Mouse (Mus musculus) layer of hippocampus, postnatal 36 days (tissue): ENCODE measurements around the gene Uncx. TPM values are rescaled to one million over a fixed set of nuclear protein-coding genes. Genes with fewer than 3 reads are reported as not detected.
A peak's percentile ranks its signal among the peaks of the same experiment; 100 is the strongest.

ENCODE experiments used
- DNase-seq, 2 experiments: peaks; one replicate each; pipeline ENCODE4 v3.0.0; 2022
- total RNA-seq, 2 experiments: library from RNA; stranded (reverse); gene quantifications; 2 replicates each; pipeline ENCODE4 v1.2.3; 2021

Uncx gene
- under 1 TPM in 1 of 2 experiments, not detected in 1; 0.12 TPM for total RNA-seq

DNA sequence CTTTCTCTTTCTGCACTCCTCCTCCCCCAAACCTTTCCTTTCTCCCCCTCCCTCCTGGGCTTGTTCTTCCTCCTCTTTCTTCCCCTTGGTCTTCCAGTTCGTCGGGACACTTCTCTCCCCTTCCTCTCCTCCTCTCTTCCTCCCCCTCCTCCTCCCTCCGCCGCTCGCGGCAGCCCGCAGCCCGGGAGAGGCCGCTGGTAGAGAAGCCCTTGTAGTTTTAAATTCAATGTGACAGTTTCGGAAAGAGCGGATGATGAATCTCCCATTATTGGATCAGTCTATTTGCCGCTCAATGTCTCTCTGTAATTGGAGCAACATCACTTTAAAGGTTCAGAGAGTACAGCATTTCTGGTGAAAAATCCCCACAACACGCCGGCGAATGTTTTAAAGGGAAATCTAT is at the start of gene Uncx:
TSS of gene Uncx (plus strand) at position 281 of the 400 bp plus-strand sequence.
- DNase-seq: no peak

DNA sequence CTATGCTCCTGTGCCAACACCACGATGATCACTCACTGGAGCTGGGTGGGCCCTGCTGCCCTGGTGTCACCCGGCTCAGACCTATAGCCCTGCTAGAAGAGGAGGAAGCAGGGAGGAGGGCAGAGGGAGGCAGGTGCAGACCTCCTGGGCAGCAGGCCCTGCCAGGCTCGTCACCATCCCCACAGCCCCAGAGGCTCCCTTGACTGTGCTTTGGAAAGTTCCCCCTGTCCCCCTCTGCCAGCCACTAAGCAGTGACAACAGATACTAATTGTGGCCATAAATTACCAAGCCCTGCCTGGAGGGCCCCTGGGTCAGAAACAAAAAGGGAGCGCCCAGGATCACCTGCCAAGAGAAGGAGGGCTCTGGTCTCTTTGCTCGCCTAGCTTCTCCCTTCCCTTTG is 49.6 kb upstream of the Uncx start:
- DNase-seq: no peak

DNA sequence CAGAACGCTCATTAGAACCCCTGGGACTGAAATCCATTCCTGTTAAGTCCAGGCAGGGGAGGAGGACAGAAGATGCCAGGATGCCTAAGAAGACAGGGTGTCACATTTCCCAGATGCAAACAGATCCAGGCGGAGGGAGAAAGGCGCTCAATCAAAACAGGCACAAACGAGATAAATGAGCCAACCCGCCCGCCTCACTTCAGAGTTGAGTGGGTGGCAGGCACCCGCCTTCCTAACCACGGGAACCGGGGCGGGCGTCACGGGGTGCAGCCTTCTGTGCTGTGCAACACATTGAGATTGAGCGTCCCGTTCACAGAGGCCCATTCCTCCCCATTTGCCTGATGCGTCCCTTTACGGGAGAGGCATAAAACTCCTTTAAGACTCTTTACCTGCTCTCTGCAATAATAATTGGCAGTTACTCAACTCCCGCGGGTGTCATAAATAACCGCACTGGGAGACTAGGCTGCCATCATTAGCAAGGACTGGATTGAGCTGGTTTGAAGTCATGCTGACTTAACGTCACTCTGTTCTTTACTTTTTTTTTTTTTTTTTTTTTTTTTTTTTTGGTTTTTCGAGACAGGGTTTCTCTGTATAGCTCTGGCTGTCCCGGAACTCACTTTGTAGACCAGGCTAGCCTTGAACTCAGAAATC is 48.1 kb upstream of the Uncx start:
- peak; percentile 69 to 73 for DNase-seq

DNA sequence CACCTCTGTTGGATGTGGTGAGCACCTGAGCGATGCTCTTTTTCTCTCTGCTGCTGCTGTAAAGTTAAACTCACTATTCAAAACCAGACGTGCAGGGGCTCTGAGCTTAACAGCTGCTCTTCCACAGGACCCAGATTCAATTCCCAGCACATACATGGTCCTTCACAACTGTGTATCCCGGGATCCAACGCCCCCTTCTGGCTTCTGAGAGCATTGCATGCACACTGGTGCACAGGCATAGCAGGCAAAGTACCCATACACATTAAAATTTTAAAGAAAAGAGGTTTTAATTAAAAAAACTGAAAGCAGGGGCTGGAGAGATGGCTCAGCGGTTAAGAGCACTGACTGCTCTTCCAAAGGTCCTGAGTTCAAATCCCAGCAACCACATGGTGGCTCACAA is 46.4 kb upstream of the Uncx start:
- no peak for DNase-seq

DNA sequence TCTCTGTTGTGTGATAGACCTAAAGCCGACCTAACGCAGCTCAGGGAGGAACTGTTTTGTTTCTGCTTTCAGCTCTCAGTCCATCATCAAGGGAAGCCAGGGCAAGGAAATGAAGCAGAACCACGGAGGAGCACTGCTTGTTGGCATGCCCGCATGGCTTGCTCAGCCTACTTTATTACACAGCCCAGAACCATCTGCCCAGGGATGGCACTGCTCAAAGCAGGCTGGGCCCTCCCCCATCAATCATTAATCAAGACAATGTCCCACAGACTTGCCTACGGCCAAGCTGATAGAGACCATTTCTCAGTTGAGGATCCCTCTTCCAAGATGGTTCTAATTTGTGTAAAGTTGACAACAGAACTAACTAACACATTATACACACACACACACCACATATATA is 44.5 kb upstream of the Uncx start:
- DNase-seq: no peak

DNA sequence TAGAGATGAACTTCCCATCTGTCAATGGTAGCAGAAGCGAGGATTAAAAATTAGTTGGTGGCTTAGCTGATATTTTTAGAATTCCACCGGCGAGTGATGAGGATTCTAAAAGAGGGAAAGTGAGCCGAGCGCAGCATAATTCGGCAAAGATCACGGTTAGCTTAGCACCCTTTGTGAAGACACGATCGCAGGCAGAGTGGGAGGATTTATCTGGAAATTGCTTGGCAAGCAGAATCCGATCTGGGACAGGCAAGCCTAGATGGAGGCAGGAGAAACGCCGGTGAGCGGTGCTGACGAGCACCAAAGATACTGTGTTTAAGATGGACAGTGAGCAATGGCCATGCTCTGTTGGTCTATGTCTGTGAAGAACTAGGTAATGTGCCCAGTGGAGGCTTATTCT is 41.0 kb upstream of the Uncx start:
- peak in 1 of 2 experiments; percentile 41 for DNase-seq

DNA sequence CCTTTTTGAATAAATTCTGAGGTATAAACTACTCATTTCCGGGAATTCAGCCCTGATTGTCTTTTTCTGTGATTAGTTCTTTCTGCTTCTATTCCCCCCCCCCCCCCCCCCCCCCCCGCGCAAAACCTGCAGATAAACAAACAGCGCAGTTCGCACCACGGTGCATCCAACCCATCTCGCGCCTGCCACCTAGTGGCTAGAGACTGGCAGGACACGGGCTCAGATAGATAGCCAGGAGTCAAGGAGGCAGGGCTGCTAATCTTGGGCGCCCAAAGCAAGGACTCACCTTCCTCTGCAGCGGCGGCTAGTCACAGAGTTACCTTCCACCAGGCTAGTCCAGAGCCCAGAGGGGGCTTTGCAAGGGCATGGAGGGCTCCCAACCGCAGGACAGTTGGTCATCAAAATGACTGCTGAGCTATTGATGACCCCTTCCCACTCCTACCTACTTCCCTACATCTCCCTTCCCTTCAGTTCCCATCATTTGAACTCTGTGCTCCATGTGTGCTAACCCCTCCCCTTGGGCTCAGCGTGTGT is 38.2 kb upstream of the Uncx start:
- peak; percentile 68 to 74 for DNase-seq

DNA sequence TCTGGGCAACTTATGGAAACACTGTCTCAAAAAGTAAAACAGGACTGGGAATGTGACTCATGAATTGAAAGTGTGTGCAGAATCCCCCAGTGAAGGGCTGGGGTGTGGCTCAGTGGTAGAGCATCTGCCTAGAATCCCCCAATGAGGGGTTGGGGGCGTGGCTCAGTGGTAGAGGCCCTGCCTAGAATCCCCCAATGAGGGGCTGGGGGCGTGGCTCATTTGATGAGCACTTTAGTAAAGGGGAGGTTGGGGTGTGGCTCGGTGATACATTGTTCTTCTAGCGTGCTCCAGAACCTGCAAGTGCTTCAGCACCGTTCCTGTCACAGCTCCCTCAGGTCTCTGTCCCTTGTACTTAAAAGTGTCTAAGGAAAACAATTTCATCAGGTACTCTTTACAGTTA is 37.1 kb upstream of the Uncx start:
- DNase-seq: no peak

DNA sequence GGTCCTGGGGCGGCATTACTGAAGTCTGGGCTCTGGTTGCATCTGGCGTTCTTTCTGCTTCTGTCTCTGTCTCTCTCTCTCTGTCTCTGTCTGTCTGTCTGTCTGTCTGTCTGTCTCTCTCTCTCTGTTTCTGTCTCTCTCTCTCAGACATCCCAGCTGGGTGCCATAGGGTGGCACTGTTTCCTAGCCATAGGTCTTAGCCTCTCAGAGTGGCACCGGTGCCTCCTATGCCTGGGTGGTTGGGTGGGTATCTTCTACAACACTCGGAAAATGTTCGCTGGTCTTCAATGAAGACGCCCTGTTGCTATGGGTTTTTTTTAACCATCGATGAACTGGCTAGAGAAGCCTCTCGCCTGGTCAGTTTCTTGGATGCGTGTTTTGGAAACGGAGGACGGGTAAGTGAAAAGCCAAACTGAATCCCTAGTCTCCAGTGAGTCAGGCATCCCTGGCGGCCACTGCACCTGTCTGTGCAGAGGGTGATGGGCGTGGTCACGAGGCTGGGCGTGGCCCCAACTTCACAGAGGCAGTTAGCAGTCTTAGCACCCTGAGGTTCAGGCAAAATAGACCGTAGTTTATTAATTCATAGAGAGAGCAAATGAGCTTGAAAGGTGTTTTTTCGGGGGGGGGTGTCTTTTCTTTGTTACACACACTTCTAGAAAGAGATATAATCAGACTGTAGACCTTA is 32.5 kb upstream of the Uncx start:
- no peak for DNase-seq

DNA sequence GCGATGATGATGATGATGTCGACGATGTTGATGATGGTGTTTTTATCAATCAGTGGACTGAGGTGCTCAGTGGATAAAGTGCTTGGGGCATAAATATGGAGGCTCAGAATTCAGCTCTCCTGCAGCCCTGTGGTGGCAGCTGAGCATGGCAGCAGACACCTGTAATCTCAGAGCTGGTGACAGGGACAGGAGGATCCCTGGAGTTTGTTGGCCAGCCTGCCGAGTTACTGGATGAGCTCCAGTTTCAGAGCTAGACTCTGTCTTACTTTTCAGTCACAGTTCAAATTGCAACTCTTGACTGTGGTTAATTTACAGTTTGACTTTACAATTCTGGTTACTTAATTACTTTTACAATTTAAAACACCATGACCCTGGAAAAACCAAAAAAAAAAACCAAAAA is 31.1 kb upstream of the Uncx start:
- DNase-seq: no peak

DNA sequence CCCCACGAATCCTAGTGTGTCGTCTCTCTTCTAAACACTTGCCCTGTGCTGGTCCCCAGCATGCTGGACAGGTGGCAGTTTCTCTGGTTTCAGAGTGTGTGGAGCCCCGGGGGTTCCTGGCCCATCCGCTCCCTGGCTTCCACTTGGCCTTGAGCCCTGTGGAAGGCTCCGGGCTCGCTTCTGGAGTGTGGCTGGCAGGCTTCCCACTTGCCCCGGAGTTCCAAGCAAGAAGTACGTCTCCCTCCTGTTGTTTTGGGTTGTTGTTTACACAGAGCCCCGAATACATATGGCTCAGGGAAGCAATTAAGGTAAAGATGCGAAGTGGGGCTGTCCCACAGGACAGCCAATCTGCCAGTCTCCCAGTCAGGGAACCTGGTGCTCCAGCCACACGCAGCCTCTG is 27.0 kb upstream of the Uncx start:
- DNase-seq: no peak

DNA sequence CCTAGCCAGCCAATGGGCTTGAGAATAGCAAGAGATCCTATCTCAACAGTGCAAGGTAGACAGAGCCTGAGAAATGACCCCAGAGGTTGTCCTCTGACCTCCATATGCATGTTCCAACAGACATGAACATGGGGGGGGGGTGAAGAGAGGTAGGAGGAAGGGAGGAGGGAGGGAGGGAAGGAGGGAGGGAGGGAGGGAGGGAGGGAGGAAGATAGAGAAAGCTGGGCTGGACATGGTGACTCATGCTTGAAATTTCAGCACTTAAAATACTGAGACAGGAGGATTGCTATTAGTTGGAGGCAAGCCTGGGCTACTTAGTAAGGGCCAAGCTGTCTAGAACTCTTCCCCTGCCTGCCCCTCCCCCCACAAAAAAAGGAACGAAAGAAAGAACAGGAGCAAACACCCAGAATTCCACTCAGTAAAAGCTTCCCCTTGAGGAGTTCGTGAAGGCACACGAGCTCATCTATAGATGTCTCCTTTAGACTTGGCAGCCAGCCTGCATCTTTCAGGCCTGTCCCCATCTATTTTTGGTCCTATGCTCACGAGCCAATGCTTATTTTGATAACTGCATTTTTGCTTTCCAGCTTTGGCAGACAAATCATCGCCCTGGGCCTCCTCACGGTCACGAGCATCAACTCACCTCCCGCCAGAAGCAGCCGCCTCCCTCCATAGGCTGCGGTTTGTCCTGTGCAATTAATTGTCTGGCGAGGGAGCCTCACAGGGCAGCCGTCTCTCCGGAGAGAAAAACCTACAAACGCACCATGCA is 23.0 kb upstream of the Uncx start:
- DNase-seq: no peak

DNA sequence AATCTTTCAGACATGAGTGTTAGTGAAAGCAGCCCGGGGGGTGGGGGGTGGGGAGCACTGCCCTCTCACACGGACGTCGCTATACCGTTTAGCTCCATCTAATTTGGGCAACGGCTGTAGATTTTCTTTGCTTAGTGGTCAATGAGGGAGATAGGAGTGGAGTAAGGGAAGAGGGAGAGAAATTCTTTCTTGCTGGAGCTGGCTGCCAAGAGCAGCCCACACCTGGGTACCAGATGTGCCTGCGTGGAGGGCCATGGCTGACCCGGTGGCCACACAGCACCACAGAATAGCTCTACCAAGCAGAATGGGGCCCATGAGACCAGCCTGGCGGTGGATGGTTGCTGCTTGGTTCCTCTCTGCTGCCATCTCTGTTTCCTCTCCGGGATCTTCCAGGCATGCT is 21.3 kb upstream of the Uncx start:
- no peak for DNase-seq

DNA sequence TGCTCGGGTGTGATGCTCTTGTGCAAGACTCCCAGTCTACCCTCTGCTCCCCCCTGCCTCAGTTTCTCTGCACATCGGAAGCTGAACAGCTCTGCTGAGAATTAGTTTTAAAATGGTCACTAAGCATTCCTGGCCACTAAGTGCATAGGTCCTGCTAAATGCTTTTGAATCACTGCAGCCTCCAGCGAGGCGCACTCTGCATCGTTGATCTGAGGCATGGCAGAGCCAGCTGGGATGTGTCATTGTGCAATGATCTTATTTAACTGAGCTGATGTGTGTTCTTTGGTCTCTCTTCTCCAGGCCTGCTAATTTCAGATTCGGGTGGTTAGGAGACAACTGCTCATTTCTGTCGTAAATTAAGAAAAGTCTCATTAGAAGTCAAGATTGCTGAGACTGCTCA is 14.4 kb upstream of the Uncx start:
- DNase-seq: no peak

DNA sequence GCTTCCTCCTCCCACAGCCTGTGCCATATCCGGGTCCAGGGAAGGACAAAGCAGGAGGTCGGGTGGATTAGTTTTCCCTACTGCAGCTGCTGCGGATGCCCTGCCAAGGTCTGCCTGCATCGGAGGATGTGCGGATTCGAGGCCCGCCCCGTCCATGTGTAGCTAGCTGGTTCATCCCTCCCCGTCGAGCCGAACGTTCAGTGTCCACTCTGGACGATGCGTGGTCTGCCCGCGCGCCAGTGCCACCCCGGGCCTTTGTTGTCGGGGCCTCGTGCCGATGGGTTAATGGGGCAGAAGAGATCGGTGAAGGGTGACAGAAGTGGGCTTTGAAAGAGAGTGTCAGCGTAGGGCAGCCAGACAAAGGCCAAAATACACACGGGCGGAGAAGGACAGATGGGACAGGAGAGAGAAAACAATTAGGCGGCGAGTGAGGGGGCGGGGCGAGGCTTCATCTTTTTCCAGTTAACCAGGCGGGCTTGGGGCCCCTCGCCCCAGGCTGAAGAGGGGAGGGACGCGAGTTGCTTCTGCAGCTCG is 7.8 kb upstream of the Uncx start:
- DNase-seq: no peak

DNA sequence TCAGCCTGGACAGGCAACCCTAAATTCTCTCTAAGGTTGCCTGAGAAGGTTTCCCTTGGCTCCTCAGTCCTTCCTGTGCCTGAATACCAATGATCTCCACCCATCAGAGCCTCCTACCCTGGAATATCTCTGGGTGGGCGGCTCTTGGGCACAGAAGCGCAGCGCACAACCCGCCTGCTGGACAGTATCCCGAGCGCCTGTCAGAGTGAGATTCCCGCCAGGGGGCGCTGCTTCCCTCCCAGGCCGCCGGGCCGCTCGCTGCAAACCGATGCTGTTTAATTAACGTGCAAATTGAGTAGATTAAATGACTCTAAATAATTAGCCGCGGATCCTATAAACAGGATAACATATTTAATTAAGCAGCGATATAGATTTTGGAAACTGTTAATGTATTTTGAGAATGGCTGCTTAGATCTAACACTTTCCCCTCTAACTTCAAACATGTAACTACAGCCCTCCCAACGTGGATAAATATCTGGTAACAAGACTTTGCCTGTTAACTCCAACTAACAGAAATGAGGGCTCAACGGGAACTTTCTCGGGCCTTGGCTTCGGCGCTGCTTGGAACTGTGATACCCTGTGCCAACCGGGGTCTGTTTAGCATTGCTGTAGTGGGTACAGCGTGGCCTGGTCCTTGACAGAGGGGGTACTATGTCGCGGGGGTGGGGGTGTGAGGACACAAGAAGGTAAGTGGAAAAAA is 6.9 kb upstream of the Uncx start:
- peak in 1 of 2 experiments; percentile 70 for DNase-seq

DNA sequence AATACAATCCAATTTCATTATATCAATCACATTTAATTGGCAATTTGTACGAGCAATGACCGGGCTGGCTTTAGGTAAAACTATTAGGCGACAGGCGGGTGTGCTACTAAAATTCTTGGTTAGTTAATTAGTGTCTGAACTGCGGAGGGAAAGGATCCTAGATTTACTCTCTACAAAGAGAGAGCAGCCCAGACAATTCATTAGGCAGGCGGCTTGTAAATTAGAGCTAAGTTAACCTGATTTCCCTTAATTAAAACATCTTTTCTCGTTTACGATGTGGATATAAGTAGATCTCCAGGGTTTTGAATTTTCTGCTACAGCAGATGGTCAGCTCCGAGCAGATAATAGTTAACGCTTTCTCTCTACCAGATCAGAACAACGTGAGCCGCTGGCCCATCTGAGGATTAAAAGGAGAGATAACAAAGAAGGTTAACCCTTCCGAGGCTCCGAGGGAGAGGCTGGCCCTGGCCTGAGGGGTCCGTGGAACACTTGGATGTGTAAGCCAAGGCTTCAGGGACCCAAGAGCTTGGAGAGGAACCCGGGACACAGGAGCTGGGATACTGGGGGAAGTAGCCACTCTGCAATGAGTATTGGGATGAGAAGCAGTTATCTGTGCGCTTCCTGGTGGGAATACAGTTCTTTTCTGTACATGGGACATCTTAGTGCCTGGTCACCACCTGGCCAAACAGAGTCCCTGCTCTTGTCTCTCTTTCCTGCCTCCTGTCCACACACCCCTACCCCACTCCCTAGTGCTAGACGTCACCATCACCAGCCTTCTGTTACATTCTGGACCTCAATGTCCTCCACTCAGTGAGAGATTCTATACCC is 6.2 kb upstream of the Uncx start:
- DNase-seq: no peak

DNA sequence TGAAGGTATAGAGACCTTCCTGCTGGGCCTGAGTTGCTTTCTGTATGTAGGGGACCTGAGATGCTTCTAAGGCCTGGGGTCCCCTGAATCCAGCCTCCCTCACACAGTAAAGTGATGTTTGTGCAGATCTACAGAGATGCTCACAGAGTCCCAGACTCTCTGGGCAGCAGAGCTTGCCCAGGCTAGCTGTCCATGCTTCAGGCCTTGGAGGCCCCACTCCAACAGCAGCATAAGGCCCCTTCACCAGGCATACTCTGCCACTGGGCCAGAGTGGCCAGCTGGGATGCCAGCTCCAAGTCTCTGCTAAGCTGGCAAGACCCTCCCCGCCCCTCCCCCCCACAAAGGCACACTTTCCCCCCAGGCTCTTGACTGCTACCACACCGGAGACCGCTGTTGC is 5.6 kb upstream of the Uncx start:
- DNase-seq: no peak

DNA sequence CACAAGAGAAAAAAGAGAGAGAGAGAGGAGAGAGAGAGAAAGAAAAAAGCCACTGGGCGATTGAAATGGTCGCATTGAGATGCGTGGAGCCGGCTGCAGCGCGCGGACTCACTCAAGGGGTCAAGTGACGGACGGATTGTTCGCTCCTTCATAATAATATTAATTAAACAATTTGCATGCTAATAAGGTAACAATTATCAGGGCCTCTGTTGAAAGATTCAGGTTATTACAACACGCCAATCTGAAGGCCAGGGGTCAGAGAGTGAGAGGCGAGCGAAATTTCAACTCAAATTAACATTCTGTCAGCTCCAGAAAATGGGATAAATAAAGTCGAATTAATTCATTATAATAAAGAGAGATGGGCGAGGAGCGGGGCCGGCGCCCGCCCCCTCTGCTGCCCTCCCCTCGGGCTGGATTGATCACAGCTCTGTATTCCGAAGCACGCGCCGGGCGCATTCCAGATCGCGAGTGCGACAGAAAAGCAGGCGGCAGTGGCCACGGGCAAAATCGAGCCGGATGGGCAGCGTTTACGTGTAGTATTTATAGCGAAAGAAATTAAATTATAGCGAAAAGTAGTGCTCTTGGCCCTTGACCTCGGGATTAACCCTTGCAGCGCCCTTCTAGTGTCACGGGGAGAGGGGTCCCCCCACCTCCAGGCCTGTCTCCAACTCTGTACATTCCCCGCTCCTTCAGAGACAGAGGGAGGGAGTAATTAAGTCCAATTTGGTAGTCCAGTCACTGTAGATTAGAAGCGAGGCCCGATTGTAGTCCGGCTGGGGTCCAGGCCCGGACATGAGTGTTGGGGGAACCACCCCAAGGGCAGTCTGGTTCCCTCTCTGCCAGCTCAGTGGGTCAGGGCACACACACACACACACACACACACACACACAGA is 1.9 kb upstream of the Uncx start:
- DNase-seq: no peak

DNA sequence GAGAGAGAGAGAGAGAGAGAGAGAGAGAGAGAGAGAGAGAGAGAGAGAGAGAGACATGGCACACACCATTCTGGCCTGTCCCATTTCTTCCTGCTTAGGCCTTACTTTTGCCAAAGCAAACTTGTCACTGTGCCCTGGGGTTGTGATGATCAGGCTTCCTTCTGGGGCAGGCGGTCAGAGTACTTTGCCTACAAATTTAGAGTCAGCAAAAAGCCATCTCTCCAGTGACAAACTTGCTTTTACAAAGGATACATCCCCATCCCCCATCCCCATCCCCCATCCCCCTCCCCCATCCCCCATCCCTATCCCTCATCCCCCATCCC is 1.3 kb upstream of the Uncx start:
- DNase-seq: no peak

DNA sequence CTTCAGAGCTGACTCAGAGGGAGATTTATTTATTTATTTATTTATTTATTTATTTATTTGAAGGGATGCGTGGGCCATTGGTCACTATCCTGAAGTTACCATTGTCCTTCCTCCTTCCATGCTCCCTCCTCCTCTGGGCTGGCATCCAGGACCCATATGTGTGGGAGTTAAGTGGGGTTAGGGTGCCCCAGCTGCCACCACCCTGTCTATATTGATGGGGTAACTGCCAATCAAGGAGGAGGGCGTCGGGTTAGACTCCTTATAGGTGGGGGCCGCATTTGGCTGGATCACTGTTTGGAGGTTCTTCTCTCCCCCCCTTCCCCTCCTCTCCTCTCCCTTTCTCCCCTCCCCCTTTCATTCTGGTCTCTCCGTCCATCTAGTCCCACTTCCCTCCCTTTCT is 738 bp upstream of the Uncx start:
- DNase-seq: no peak
